11 mouse cellular contexts compared by ENCODE assay signal in the genomic region with DNA sequence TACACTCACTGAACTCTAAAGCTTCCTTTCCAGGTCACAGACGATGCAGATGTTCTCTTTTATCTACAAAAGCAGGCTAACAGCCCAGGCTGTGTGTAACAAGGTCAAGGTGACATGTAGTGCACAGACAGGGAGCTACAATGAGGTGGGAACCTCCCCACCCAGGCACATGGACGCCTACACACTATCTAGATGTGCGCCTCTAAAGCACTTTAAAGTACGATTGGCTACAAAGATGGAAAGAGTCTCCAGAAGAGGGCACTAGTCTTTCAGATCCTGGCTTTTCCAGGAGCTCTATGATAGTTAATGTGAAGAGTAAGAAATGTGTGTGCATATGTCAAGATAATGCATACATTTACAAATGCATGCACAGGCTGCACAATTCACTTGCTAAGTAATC.
A peak's percentile ranks its signal among the peaks of the same experiment; 100 is the strongest.
DNase-seq lines count a peak whose midpoint lies in the region; ATAC-seq and TF ChIP-seq lines count a peak whose summit lies in the region.
"Had no signal": no experiment of that assay in that cellular context is flagged by ENCODE, and none has a peak within 500 bp of the region (broad histone marks: within the 10 kb centered on the region; RNA-seq: fewer than 3 reads in every experiment).

No protein-coding gene starts in this region.

- no peaks in the 10 kb centered on the region for H3K9me3 ChIP-seq in stomach, postnatal 0 days (ENCODE audit: control insufficient read depth, low read length)
- no peaks in the 10 kb centered on the region for H3K9me3 ChIP-seq in midbrain, embryonic 16.5 days (replicated peaks; ENCODE audit: control insufficient read depth, low read length, poor library complexity, severe bottlenecking)
- H3K9me3 ChIP-seq: heart, embryonic 10.5 days; megakaryocyte, embryonic 14.5 days had no signal

- no peaks in the 10 kb centered on the region for H3K27me3 ChIP-seq in stomach, postnatal 0 days (ENCODE audit: control insufficient read depth, insufficient read depth, low read length)
- H3K27me3 ChIP-seq in midbrain, embryonic 16.5 days (ENCODE audit: control insufficient read depth, insufficient read depth, low read depth, low read length), result no peaks in the 10 kb centered on the region
- H3K27me3 ChIP-seq: megakaryocyte, embryonic 14.5 days had no signal

- no peaks in the 10 kb centered on the region for H3K4me1 ChIP-seq in stomach, postnatal 0 days (replicated peaks; ENCODE audit: control insufficient read depth, insufficient read depth)
- H3K4me1 ChIP-seq in midbrain, embryonic 16.5 days (ENCODE audit: control insufficient read depth, insufficient read depth, low read length), result no peaks in the 10 kb centered on the region
- H3K4me1 ChIP-seq: heart, embryonic 10.5 days; megakaryocyte, embryonic 14.5 days had no signal

- H3K36me3 ChIP-seq in stomach, postnatal 0 days (ENCODE audit: control insufficient read depth, insufficient read depth, low read length), result peaks cover 6% of the 10 kb centered on the region; the same call in 1 of the 2 replicates
- peaks cover 26% of the 10 kb centered on the region for H3K36me3 ChIP-seq in midbrain, embryonic 16.5 days (ENCODE audit: control insufficient read depth, insufficient read depth, low read length)

- H3K27ac ChIP-seq in stomach, postnatal 0 days (replicated peaks), result no peak overlapping the region
- H3K27ac ChIP-seq in midbrain, embryonic 16.5 days (ENCODE audit: low read length), result no peak overlapping the region
- H3K27ac ChIP-seq: heart, embryonic 10.5 days had no signal

- peak; percentile 16 for DNase-seq in embryo, embryonic 11 days
- DNase-seq in embryo, embryonic 9.5 days (ENCODE audit: extremely low spot score), result no peak
- DNase-seq in left cerebral cortex, adult 9 months (ENCODE audit: low spot score in 2 of 2), result peak; percentile 23 to 42
- DNase-seq in left cerebral cortex, adult 8-10 months (ENCODE audit: low spot score in 2 of 2), result no peak
- DNase-seq in brain, adult 2 months (ENCODE audit: low read depth, low spot score), result peak; percentile 65
- DNase-seq in stomach, postnatal 0 days (ENCODE audit: low spot score), result no peak
- DNase-seq in cerebellum, postnatal 14 days, result no peak
- DNase-seq: adrenal gland, postnatal 25 days had no signal

- H3K4me3 ChIP-seq in stomach, postnatal 0 days (ENCODE audit: low read depth, low read length), result no peak overlapping the region
- H3K4me3 ChIP-seq in midbrain, embryonic 16.5 days (ENCODE audit: low read depth, low read length), result no peak overlapping the region
- H3K4me3 ChIP-seq: heart, embryonic 10.5 days; megakaryocyte, embryonic 14.5 days had no signal

- peak; percentile 70 for TF ChIP-seq CTCF in stomach, postnatal 0 days (IDR thresholded peaks at IDR 0.05; ENCODE audit: low read depth)

- no peak for TF ChIP-seq EP300 in stomach, postnatal 0 days (optimal IDR thresholded peaks at IDR 0.05)

- H3K9ac ChIP-seq in stomach, postnatal 0 days (ENCODE audit: low read length), result no peak overlapping the region
- no peak overlapping the region for H3K9ac ChIP-seq in midbrain, embryonic 16.5 days (ENCODE audit: low read depth, low read length)

- WGBS in stomach, postnatal 0 days, result 50% methylated on average over 4 of the region's 4 CpGs
- 70% methylated on average over 4 of the region's 4 CpGs for WGBS in midbrain, embryonic 16.5 days

- H3K4me2 ChIP-seq in stomach, postnatal 0 days (replicated peaks; ENCODE audit: low read depth), result no peak overlapping the region
- H3K4me2 ChIP-seq in midbrain, embryonic 16.5 days (ENCODE audit: low read length), result no peak overlapping the region

- ATAC-seq in stomach, postnatal 0 days (ENCODE audit: low FRiP score, low TSS enrichment), result 0 out of 2 replicates have a peak, but pooled peaks have one; percentile 47
- no peak for ATAC-seq in midbrain, embryonic 16.5 days

Comparison
In these comparisons a context has a peak if more than half of its experiments do, and no peak if none do; other contexts are left out.
1. DNase-seq: peak in embryo, embryonic 11 days (single experiment), left cerebral cortex, adult 9 months (2 of 2) and brain, adult 2 months (single experiment); none in embryo, embryonic 9.5 days (single experiment), left cerebral cortex, adult 8-10 months (0 of 2), stomach, postnatal 0 days (single experiment) and cerebellum, postnatal 14 days (0 of 2).